Mouse (Mus musculus): ENCODE data around the gene Nrxn3.

The Nrxn3 gene

DNA sequence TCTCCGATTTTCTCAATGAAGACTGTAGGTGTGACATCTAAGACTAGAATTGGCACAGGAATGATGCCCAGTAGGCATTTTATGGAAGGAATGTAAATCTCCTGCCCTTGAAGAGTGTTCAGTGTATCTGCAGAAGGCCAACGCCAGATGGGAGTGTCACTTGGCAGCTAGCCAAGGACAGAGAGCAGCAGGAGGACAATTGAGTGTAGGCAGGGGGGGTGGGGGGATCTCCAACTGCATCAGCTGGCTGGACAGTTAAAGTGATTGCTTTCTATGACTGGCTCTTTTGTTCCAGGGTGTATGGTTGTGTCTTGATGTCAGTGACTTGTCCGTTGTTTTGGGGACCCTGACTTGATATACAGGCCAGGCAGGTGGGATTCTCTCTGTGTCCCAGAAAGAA is 326.6 kb downstream of the Nrxn3 start:
- peak; percentile 35 for DNase-seq (ENCODE audit: low spot score)

GRCm38 (mm10) chr12:89049686-89050085 is 327.0 kb downstream of the Nrxn3 start:
- no peak for DNase-seq (ENCODE audit: low spot score)

GRCm38 (mm10) chr12:89072436-89072835 is 349.8 kb downstream of the Nrxn3 start:
- no peak for DNase-seq (ENCODE audit: low spot score)

DNA sequence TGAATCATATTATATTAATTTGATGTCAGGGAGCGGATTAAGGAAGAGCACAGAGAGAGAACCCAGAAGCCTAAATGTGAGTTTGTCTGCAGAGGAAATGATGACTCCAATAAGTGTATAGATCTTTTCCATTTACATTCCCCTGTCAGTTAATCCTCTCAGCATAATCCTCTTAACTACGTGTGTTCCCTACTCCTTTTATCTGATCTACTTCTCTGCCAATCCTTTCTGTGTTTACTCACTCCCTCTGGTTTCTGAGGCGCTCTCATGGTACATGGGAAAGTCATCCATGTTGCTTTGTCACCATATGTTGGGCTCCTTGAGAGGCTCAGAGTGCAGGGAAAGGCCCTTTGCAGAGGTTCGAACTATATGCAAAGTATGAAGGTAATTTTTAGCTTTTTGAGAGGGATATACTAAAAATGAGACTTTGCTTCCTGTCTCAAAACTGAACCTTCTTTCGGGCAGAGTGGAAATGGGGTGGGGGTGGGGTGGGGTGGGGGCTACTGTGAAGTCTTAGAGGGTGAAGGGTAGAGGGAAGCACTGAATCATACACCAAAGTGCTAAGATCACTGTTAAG is 350.6 kb downstream of the Nrxn3 start:
- DNase-seq (ENCODE audit: low spot score): no peak

DNA sequence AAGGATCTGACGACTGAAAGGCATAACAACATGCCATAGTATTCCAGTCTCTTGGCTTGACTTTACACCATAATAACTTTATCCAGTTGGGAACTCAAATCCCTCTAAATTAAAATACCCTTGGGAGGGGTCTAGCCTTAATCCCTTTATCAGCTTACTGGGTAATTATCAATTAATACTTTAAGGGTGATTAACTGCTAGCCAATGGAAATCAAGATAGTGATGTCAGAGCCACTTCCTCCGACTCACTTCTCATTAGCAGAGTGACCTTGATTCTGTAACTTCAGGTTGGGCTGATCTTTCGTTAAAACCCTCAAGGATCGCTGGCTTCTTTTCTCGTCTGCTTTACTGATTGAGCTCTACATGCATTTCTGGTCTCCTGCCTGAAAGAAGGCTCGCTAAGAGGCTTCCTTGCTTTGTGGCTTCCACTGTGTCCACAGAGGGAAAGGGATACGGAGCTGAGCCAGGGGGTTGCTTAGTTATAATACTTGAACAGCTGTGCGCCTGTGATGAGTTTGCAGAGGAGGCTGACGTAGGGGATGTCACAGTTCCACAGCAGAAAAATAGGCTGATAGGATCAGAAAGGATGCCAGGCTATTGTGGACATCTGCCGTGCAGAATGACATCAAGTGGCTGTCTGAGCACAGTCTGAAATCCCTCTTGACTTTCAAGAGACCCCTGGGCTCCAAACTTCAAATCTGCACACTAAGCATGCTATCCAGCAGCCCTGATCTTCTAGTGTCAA is 352.0 kb downstream of the Nrxn3 start:
- DNase-seq (ENCODE audit: low spot score): no peak

DNA sequence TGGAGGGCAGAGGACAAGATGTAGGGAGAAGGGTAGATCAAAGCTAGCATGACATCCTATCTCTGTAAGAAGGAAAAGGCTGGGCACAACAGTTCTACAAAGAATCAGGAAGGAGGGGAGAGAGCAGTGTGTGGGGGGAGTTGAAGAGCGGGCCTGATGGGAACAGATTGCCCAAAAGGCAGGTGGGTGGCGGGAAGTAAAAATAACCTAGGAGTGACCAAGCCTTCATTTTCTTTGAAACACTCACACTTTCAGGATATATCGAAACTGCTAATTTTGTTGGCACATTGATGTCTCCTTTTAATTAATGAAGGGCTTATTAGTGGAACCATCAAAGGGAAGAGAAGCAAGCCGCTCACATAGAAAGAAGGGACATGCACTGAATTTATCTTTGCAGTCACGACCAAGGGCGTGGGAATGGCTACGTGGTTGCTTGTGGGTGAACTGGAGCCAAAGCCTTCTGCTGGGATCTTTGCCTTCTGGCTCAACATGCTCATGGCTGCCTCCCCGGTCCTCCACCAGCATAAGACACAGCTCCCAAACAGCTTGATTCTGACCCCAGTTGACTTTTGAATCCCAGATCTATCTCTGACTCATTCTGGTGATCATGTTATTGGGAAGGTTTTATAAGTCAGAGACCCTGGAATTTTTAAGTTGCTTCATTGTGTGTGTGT is 371.3 kb downstream of the Nrxn3 start:
- no peak for DNase-seq (ENCODE audit: low spot score)

DNA sequence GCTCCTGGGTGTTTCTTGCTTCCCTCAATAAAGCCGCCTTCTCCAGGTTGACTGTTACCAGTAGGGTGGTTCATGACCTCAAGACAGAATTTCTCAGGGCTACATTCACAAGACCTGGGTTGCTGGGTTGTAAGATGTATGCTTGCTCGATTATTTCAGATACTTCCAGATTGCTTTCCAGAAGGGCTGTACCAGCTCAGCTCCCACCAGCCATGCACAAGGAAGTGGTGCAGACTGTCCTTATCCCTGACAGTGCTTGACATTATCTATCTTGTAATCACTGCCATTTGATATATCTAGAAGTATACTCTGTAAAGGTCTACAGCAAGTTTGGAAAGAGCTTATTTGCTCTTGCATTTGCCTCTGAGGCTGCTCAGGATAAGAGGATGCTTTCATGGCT is 374.9 kb downstream of the Nrxn3 start:
- DNase-seq (ENCODE audit: low spot score): no peak

DNA sequence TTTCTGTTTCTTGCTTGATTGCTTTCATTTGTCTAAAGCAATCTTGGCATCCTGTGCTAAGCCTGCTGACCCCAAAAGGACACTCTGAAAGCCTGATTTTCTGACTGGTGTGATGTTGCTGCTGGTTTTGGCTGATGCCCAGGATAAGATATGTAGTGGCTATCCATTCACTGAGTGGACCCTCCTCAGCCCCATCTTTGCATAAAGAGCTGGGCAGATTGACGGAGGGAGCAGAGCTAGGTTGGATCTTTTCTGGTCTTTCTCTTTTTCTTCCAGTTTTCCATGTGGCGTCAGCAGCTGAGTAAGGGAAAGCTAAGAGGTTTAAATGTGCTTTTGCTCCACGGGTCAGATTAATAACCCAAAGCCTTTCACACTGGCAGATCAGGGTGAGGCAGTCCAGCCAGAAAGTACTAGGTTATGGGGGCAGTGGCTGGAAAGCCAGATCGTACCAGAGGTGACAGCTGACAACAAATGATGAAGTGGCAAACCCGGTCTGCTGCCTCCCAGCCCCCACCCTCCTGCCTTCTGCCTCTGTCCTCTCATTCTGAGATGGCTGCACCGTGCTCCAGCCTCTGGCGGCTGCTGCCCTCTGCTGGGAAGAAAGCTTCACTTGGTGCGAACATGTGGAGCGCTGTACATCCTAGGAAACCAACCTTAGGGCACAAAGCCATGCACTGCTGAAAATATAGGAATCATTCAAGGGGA is 383.5 kb downstream of the Nrxn3 start:
- peak; percentile 26 for DNase-seq (ENCODE audit: low spot score)

DNA sequence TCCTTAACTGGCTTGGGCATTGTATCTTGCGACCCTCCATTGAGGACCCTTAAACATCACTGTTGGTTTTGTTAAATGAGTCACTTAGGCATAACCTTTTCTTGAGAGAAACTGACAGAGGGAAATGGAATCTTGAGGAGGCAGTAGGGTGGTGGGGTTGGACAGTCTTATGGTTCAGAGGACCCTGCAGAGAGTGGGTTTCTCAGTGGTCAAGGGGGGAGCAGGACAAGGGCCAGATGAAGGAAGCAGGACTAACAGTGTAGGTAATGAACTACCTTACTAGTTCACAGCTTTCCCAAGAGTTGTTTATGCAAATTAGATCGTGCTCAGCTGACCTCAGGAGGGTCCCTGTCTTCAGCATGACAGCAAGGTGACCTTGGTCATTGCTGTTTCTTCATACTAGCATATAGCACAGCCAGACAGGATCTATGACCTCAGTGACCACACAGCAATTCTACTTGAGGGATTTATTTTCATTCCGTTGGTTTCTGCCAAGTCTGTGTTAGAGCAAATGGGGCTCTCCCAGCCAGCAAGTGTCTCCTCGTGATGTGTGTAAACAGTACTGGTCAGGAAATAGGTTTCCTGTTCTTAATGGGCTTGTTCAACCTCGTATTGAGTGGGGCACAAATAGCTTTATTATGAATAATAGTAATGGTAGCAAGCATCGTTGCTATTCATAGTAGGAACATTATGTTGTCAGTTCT is 384.4 kb downstream of the Nrxn3 start:
- no peak for DNase-seq (ENCODE audit: low spot score)

GRCm38 (mm10) chr12:89109779-89110335 is 387.2 kb downstream of the Nrxn3 start:
- DNase-seq (ENCODE audit: low spot score): no peak

- DNase-seq (ENCODE audit: low spot score): no peak
Observed at GRCm38 (mm10) chr12:89128602-89129001, 405.9 kb downstream of the Nrxn3 start.

DNA sequence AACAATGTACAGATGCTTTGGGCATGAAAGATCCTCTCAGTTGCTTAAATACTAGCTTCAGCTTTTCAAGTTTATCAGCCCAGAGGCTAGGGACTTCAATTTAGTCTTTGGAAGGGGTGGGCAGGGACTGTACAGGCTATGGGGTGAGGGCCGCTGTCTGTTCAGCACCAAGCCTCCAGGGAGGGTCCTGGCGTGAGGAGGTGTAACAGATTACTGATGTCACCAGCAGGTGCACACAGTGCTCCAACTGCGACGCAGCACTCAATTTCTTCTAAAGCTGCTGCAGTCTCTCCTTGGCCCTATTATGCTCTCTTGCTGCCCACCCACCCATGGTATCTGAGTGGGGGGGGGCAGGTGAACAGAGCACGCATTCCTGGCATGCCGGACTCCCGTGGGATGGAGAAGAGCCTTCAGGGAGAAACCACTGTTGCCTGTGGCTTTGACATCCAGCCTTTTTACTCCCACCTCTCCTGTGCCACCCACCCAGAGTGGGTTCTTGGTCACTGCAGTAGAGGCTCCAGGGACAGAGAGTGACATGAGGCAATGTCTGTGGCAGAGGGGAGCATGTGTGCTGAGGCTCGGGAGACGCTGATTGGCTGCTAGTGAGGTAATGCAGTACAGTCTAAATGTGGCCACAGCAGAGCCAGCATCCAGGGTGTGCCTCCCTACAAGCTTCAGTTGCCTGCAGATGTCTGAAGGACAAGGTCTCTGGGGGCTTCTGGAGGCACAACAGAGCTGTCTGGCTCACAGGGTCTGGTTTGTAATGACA is 406.6 kb downstream of the Nrxn3 start:
- DNase-seq (ENCODE audit: low spot score): no peak

GRCm38 (mm10) chr12:89134333-89134732 is 411.7 kb downstream of the Nrxn3 start:
- no peak for DNase-seq (ENCODE audit: low spot score)

GRCm38 (mm10) chr12:89134774-89135307 is 412.2 kb downstream of the Nrxn3 start:
- no peak for DNase-seq (ENCODE audit: low spot score)

- DNase-seq (ENCODE audit: low spot score): no peak
Observed at GRCm38 (mm10) chr12:89148974-89149411, 426.3 kb downstream of the Nrxn3 start.

GRCm38 (mm10) chr12:89149455-89149854 is 426.8 kb downstream of the Nrxn3 start:
- DNase-seq (ENCODE audit: low spot score): no peak

GRCm38 (mm10) chr12:89156086-89156757 is 433.5 kb downstream of the Nrxn3 start:
- no peak for DNase-seq (ENCODE audit: low spot score)

DNA sequence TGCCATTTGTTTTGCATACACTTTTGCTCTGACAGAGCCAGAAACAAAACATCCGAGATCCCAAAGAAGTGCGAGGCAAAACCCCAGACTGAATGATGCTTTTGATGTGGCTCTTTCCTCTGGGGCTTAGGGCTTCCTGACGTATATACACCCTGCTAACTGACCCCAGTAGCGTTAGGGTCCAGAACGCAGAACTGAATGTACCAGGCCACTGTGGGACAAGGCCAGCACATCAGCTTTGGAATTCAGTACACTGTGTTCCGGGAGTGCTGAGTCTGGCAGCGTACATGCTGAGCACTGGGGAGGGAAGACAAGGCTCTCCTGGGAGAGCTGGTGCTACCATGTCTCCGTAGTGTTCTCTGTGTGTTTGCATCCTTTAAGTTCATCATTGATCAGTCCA is 436.7 kb downstream of the Nrxn3 start:
- DNase-seq (ENCODE audit: low spot score): peak; percentile 51

DNA sequence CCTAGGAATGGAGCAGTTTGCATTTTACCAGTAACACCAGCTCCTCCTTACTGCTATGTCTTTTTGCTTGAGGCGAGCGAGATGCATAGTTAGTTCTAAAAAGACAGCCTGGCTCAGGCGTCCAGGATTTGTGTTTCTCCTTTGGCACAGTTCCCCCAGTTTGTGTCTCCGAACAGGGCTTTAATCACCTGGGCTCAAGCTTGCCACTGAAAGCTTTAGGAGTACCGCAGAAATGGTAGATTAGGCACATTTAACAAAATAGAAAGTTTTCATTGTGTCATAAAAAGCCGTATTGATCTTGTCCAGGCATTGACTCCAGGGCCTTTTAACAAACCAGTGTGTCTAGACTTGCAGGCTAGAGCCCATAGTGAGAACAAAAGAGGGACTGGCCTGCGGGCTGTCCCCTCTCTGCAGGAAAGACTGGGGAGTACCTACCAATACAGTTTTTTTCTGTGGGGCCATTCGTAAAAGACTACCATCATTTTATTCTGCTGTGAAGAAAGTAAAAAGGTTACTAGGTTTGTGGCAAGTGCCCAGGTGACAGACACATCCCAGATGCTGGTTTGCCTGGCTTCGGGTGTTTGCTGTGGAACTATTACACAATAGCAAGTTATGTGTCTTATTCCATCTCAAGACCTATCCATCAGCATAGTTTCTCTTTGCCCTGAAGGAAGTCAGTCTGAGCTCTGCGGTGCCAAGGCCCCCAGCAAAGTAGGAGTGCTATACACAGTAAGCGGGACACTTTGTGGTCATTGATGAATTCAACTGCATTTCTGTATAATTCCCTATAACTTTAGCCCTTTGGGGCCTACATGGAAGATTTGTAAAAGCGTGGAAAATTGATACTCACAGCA is 451.9 kb downstream of the Nrxn3 start:
- DNase-seq (ENCODE audit: low spot score): no peak

Data from testis, postnatal 14 days (tissue).